Mouse (Mus musculus): ENCODE data around the gene Gramd1b.
A peak's percentile ranks its signal among the peaks of the same experiment; 100 is the strongest.
"Not testable (repeated sequence)": the region's sequence is repeated elsewhere in the genome, so short reads cannot be mapped to it uniquely, and the experiment has no call there.

The Gramd1b gene

GRCm38 (mm10) chr9:40509479-40509878, 21.7 kb downstream of the Gramd1b start:
- DNase-seq: no peak

DNA sequence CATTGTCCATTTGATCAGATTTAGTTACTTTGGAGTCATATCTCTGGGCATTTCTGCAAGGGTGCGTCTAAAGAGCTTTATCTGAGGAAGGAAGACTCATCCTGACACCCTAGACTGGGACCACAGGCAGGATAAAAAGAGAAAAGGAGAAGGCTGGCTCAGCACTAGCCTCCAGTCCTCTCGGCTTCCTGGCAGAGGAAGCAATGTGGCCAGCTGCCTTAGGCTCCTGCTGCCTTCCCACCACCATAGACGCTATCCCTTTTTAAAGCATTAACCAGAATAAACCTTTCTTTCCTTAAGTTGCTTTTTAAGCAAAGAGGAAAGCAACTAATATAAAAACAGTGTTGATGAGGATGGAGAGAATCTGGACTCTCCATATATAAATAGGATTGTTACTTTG, 24.6 kb downstream of the Gramd1b start:
- no peak for DNase-seq

DNA sequence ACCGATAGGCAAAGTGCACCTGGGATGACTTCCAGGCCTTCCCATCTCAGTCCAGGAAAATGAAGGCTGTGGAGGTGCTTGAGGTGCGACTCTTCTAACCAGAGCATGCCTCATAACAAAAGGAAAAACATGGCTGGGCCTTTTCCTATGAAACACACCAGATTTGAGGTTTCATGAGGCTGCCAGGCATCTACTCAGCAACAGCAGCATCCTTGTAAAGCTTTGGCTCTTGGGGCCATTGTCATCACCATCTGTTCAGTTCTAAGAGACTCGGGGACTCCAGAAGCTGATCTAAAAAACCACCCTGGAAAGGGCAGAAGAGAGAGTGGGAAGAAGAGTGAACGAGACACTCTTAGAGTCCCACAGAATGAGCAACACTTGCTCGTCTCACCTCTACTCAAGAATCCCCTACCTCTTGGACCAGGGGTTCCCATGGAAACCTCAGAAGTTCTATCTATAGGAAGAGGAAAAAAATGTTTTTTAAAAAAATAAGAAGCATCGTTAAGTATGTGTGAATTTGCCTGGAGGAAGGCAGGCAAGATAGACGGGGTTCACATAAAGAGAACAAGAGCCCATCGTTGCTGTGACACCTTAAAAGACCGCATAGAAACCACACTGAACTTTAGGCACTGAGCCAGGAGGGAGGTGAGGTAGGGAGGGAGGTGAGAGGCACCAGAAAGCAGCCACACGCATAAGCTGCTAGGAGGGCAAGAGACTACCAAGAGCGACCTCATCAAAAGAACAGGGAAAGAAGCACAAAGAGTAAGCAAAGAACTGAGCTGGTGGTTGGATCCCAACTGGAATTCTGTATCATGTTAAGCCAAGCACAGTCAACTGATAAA, 25.5 kb downstream of the Gramd1b start:
- DNase-seq: no peak

GRCm38 (mm10) chr9:40504886-40505285, 26.3 kb downstream of the Gramd1b start:
- no peak for DNase-seq

DNA sequence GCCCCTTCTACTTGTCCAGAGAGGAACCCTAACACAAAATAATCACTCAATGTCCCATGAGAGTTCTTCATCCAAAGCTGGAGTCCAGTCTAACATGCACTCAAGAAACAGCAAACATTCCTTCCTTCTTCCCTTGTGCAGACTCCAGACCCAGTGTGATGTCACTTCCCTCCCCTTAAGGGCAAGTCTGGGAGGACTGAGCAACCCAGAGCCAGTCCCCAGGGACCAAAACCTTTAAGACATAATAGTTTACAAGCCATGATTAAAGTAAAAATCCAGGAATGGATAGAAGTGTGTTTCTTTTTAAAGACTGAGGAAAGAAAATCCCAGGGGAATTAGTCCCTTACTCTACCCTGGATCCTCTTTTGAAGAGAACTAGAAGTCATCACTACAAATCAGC, 30.5 kb downstream of the Gramd1b start:
- no peak for DNase-seq

- not testable (repeated sequence) for DNase-seq
Observed at GRCm38 (mm10) chr9:40482351-40483084, 48.7 kb downstream of the Gramd1b start.

GRCm38 (mm10) chr9:40481271-40481670, 49.9 kb downstream of the Gramd1b start:
- DNase-seq: no peak

DNA sequence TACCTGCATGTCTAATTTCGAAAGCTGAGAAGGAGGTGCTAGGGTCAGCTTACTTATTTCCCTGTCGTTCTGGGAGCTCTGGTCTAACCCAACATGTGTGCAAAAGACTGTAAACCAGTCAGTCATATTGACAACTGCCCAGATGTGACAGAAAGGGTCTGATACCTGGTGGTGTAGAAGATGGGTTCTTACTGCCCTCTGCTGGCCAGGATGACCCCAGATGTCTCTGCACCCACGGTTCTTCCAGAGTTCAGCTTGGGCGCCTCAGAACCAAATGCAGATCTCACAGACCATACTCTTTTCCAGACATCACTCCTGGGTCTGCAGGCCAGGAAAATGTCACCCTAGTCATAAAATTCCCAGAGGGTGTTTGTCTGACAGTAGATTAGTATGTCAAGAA, 51.9 kb downstream of the Gramd1b start:
- DNase-seq: peak; percentile 76

DNA sequence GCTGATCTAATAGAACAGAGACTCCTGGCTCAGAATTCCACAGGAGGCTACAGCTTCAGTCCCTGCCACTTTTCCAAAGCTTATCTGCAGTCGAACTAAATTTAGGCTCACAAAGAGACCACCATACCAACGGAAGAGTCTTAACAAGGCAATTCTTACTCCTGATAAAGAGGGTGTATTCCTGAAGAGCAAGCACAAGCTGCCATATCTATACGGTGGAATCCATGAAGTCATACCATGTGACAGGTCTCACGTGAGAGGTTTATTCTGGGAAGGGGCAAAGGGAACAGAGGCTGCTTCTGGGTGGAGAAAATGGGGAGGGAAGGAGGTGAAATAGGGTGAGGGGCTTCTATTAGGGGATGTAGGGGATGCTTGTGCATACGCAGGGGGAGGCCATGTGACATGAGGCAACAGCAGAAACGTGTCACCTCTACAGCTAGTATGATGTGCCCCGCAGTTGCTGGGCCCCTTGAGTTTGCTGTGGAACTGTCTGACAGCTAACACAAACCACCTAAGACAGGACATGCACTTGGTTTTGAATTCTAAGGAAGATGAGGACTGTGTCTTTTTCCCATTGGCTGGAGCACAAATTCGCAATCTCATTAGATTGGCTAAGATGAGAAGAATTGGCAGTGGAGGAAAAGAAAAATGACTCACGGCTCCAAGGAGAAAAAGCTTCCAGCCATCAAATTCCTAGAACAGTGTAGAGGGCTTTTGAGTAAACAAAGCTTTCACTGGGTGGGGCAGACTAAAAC, 52.9 kb downstream of the Gramd1b start:
- no peak for DNase-seq

DNA sequence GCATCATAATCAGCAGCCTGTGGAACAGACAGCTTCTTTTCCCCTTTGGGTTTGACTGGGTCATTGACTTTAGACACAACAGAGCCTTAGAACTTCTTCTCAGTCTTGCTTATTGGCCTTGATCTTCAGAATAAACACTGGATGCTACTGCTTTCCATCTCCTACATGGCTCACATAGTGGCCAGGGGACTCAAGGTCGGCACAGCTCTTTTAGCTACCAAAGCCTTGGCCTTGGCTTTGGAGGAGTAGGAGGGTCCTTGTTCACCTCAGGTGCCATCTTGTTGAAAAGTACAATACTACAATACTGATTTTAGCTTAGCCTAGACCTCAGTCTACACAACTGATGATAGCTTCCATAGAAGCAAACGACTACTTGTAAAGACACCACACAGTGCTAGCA, 53.6 kb downstream of the Gramd1b start:
- no peak for DNase-seq

GRCm38 (mm10) chr9:40476098-40476497, 55.1 kb downstream of the Gramd1b start:
- DNase-seq: no peak

DNA sequence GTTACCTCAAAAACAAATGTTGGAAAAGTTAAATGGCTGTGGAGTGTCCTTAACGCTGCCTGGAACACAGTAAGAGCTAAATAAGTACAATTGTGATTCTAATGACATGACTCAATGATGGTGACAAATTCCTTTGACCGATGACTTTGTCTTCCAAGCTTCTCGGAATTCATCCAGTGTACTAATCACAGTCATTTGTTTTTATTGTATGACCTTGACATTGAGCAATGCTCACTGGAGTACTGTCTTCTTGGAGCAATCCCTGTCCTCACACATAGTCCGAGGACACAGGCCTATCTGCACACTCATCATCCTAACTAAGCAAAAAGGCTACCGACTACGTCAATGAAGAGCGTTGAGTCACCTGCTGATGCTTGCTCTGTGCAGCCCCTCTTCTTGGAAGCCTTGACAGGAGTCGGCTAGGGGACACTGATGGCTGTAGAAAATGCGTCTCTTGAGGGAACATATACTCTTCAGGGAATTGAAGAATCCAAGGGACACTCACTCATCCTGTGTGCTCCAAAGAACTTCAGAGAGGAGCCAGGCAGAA, 58.1 kb downstream of the Gramd1b start:
- DNase-seq: no peak

DNA sequence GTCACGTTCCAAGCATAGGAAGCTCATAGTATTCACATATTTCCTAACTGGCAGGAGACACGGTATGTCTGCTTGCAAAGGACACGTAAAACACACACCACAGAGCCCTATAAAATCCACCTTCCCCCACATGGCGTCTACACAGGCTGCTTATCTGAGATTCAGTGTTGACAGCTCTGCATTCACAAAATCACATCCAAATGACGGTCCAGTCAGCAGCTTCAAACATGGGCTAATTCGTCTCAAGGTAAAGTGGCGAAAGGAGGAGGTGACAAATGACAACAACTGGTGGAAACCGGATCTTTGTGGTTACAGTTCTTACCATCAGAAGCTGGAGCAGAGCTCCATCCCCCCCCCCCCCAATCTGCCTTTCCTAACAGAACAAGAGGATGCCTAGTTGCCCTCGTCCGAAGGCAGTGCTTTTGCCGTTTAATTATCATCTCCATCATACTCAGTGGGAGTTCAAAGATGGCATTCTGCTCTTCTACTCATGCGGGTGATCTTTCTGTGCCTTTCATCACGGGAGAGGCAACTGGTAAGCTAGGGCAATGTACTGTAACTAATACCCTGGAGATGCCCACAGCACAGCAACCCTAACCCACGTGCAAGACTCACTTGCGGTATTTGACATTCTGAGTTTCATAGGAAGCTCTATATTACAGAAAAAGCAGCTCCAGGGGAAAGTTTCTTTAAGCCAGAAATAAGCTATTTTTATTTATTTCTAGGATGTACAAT, 61.6 kb downstream of the Gramd1b start:
- peak; percentile 28 for DNase-seq

GRCm38 (mm10) chr9:40466782-40467181, 64.4 kb downstream of the Gramd1b start:
- no peak for DNase-seq

GRCm38 (mm10) chr9:40465596-40465995, 65.6 kb downstream of the Gramd1b start:
- DNase-seq: no peak

DNA sequence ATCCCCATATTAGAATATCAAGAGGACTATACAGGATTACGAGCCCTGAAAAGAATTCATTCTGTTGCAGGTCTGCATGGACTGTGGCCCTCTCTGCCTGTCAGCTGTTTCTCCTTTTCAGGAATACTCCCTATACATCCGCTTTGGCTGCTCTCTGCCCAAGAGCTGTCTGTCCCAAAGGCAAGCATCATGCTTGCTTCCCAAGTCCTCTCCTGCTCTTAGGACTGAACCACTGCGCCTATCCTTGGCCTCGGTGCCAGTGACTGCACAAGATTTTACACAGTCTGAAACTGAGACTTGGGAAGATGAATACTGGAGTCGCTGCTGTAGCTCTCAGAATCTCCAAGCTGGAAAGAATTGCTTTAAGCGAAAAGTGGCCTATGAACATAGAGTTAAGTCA, 68.8 kb downstream of the Gramd1b start:
- no peak for DNase-seq

GRCm38 (mm10) chr9:40460781-40461180, 70.4 kb downstream of the Gramd1b start:
- DNase-seq: no peak

GRCm38 (mm10) chr9:40459304-40460280, 71.6 kb downstream of the Gramd1b start:
- DNase-seq: no peak

DNA sequence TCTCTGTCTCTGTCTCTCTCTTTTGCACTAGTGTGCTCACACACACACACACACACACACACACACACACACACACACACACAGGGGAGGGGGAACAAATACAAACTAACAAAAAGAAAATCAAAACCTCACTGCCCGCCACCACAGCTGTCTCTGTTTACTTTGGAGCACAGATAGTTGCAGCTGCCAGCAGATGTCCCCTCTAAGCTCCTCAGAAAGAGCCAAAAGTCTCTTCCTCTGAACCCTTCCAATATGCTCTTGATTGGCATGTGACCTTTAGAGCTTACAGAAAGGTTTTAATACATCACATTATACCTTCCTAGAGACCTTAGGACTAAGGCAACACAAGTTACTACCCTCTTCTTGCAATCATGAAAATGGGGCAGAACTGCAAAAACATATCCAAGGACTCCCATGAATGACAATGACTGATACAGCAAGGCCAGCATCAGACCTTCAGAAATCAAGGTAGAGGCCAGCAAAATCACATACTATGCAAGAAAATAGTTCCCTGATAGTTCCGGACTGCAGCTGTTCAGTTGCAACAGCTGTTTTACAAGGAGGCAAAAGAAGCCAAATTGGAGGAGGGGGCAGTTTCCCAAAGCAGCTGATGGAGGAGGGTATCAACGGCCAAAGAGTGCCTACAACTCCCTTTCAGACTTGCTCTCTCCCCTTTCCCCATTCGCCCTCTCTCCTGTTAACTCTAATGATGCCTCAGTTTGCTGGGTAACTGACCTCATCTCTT, 72.5 kb downstream of the Gramd1b start:
- DNase-seq: no peak

DNA sequence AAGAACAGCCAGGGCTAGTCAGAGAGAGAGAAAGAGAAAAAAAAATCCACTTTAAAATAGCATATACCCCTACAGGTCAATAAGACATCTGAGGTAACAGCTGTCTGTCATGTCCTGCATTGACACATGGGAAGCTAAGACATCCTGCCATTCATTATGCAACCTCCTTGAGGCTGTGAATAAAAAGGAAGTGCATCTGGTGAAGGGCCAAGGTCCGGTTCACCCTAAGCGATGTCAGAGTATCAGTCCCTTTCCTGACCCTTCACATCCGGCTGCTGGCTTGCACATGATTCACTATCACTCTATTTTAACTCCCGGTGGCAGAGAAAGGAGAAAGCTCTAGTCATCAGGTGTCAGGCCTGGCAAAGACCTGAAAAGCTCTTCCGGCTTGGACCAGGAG, 73.7 kb downstream of the Gramd1b start:
- no peak for DNase-seq

GRCm38 (mm10) chr9:40456191-40456590, 75.0 kb downstream of the Gramd1b start:
- no peak for DNase-seq
